Mouse (Mus musculus) cerebellum, adult 11-12 months (tissue): Measurements from ENCODE around the gene Nol10.

Experiments
- DNase-seq: peaks from one replicate; pipeline ENCODE4 v3.0.0; 2022

The Nol10 gene

DNA sequence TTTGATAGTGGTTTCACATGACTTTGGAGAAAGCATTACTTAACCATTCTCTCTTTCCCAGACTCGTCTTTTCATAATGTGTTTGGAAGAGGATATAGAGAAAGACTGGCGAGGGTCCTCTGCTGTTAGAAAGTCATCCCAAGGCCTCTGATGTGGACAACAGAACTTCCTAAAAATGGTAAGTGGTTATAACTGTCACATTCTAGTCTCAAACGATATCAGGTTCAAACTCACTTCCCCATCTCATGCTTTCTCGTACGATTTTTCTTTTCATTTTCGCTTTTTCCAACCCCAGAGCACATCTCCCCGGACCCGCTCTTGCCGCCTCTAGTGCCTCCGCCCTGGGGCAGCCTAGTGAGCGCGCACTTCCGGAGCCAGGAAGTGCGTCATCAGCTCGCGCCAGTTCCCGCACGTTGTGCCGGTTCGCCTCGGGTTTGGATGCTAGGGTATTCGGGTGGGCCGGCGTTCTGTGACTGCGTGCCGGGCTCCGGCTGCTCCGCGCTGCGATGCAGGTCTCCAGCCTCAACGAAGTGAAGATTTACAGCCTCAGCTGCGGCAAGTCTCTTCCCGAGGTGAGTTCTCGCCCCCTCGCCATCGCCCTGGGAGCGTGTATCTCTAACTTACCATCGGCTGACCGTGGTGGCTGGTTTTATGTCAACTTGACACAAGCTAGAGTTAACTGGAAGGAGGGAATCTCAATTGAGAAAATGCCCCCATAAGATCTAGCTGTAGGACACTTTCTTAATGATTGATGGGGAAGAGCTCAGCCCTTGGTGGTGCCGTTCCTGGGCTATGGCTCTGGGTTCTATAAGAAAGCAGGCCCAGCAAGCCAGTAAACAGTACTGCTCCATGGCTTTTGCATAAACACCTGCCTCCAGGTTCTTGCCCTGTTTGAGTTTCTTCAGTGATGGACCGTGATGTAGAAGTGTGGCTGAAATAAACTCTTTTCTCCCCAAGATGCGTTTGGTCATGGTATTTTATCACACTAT is at the start of gene Nol10:
TSS of gene Nol10 (plus strand) at position 411 of the 989 bp plus-strand sequence.
- peak; percentile 87 for DNase-seq

- DNase-seq = no peak
Observed at GRCm38 (mm10) chr12:17299902-17300301, 48.4 kb upstream of the Nol10 start.

GRCm38 (mm10) chr12:17305445-17305844 is 42.8 kb upstream of the Nol10 start:
- no peak for DNase-seq

GRCm38 (mm10) chr12:17308246-17308645 is 40.0 kb upstream of the Nol10 start:
- no peak for DNase-seq

DNA sequence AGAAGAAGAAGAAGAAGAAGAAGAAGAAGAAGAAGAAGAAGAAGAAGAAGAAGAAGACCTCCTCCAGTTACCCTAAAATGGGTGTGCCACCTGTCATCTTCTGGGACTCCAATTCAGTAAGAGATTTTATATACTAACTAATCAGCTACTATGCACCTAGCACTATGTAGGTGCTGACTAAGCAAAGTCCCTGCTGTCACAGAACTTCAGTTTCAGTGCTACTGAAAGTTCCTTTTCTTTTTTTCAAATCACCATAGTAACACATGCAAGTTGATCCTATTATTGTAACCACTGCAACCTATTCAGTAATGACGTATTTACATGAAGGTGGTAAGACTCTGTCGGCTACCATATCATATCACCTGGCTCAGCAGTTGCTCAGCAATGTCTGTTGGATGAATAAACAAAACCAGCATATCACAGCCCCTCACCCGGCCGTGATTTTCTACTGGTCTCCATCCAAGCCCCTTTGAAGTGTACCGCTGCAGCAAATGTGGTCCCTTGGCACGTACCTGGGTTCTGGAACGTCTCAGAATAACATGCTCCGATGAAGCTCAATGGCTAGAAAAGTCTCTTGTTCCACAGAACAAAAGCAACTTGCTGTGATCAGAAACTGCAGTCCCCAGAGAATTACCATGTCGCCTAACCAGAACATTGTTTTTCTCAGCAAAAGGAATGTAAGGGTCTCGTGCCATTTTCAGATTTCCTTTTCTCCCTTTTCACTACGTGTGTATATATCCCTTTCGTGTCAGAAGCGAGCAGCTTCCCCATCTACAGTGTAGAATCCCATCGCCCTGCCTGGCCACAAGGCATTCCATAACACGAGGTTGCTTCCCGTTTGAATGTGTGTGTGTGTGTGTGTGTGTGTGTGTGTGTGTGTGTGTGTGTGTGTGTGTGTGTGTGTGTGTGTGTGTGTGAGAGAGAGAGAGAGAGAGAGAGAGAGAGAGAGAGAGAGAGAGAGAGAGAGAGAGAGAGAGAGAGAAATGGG is 37.1 kb upstream of the Nol10 start:
- DNase-seq = no peak

- DNase-seq = no peak
Observed at GRCm38 (mm10) chr12:17316096-17316495, 32.2 kb upstream of the Nol10 start.

DNA sequence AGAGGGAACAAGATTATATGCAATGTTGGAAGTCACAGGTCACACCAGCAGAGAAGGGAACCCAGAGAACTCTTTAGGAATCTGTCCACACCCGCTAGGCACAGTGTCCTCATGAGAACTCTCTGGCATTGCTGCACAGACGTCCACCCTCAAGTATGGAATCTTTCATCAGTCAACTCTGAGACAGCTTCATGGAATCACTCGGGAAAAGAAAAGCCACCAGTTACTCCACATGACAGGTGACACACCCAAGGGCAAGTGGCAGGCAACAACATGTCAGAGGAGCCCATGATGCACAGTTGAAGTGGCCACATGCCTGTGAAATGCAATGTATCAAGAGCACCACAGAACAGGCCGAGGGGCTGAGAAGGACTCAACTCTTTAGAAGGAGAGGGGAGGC is 30.3 kb upstream of the Nol10 start:
- DNase-seq = no peak

DNA sequence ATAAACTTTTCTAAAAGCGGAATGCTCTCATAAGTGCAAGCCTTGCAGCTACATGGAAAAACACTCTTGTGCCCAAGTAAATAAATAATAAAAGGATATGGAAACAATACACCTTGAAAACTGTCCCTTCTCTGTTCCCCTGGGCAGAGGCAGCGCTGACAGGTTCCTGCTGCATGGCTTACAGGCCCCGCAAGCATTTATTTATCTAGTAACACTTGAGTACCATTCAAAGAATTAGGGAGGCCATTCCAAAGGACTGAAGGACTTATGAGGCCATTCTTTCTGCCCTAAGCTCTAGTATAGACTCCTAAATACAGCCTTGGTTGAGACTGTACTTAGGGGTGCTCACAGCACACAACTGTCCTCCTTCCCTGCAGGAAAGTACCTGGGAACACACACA is 29.8 kb upstream of the Nol10 start:
- no peak for DNase-seq

- DNase-seq = no peak
Observed at GRCm38 (mm10) chr12:17324549-17325470, 23.4 kb upstream of the Nol10 start.

DNA sequence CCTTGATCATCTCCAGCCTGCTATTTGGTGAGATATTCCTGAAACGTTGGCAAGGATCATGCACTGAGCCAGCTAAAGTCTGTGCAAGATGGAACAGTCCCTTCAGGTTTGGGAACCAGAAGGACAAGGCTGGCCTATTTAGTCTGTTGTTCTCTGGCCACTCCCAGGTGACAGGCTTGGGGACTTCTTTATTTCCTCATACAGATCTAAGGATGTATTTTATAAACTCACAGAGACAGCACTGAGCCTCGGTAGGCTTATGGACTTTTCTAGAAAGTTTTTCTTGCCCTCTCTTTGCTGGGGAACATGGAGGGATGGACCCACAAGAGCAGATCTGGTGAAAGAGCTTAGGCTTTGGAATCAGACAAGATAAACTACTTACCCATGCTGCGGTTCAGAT is 19.0 kb upstream of the Nol10 start, which contains the start of gene Atp6v1c2:
TSS of gene Atp6v1c2 (minus strand) at position 101 of the 400 bp plus-strand sequence.
- no peak for DNase-seq

DNA sequence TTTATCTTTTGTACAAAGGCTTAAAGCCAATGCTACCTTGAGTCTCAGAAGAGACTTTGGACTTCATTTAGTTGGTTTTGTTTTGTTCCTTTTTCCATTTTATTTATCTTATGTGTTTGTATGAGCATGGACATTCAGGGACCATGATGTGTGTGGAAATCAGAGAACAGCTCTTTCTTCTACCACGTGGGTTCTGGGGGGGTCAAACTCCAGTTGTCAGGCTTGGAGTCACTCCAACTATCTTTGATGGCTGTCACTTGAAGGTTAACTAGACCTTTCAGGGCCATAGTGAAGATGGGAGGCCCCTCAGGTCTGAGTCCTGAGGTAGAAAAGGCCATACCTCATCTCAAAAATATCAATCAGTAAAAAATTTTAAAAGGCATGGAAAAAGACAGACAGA is 14.8 kb upstream of the Nol10 start:
- no peak for DNase-seq

DNA sequence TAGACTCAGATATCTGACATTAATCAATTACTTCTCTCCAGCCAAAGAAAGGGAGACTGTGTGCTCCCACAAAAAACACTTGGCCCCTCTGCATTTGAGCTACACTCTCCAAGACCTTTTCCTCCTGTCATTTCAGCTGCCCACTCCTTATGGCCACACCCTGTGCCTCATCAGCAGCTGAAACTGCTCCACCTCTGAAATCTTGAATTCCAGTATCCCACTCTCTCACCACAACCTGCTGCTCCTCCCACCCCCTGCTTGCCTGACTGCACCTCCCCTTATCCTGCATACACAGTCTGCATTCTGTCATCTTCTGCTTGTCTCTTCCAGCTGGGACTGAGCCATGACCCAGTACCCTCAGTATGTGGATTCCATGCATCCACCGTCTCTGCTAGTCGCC is 9.9 kb upstream of the Nol10 start:
- DNase-seq = no peak

- DNase-seq = no peak
Observed at GRCm38 (mm10) chr12:17339114-17339905, 8.9 kb upstream of the Nol10 start.

- DNase-seq = peak; percentile 36
Observed at GRCm38 (mm10) chr12:17347327-17348047, 771 bp upstream of the Nol10 start.

DNA sequence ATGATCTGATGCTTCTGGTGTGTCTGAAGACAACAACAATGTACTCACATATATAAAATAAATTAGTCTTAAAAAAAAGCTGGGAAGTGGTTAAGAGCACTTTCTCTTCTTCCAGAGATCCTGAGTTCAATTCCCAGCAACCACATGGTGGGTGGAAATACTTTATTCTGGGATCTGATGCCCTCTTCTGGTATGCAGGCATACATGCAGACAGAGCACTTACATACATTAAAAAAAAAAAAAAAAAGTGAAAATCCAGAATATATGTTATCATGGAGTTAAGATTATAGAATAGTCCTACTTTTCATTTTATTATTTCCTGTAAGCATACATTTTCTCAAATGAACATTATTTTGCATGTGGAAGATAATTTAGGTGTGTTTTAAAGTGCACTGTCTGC is 1.8 kb downstream of the Nol10 start:
- no peak for DNase-seq

- DNase-seq = no peak
Observed at GRCm38 (mm10) chr12:17356853-17357252, 8.6 kb downstream of the Nol10 start.

GRCm38 (mm10) chr12:17357795-17358194 is 9.5 kb downstream of the Nol10 start:
- DNase-seq = no peak

DNA sequence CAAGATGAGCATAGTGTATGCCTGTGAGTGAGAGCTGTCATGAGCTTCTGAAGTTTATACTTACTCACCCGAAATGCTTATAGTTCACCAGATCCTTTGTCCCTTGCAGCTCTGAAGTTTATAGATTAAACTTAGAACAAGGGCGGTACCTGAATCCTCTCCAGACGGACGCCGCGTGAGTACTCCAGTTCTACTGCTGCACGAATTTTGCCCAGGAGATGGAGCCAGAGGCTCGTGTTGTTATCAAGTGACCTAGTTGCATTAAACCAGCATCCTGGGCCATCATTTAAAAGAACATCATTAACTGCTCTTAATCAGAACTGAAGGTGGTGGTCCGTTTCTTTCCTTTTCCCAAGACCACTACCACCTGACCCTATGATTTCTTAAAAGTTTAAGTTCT is 10.7 kb downstream of the Nol10 start:
- no peak for DNase-seq

- DNase-seq = no peak
Observed at GRCm38 (mm10) chr12:17360104-17360503, 11.8 kb downstream of the Nol10 start.

- DNase-seq = no peak
Observed at GRCm38 (mm10) chr12:17360650-17361049, 12.4 kb downstream of the Nol10 start.

- DNase-seq = no peak
Observed at GRCm38 (mm10) chr12:17362316-17362715, 14.1 kb downstream of the Nol10 start.
